Mouse (Mus musculus) cerebral cortex, adult 2 months (tissue): ENCODE measurements around the gene Apbb2.

Experiments
- WGBS: fragments of 180-500 bp; shearing (Covaris S2); methylation state at CpG from one replicate; pipeline ENCODE4 v1.1.7; 2018; 5-methylcytosine and 5-hydroxymethylcytosine counted together

The Apbb2 gene

GRCm38 (mm10) chr5:66546969-66547511, 71.5 kb downstream of the Apbb2 start:
- 65% methylated on average over 12 of the region's 12 CpGs for WGBS

GRCm38 (mm10) chr5:66545573-66546141, 72.9 kb downstream of the Apbb2 start:
- WGBS, result 47% methylated on average over 10 of the region's 10 CpGs

- 64% methylated on average over 6 of the region's 6 CpGs for WGBS
Measured at GRCm38 (mm10) chr5:66543761-66544160, 74.8 kb downstream of the Apbb2 start.

- WGBS, result 89% methylated on average over 6 of the region's 6 CpGs
Measured at GRCm38 (mm10) chr5:66543344-66543743, 75.2 kb downstream of the Apbb2 start.

GRCm38 (mm10) chr5:66542521-66542920, 76.1 kb downstream of the Apbb2 start:
- WGBS, result 84% methylated on average over 4 of the region's 4 CpGs

GRCm38 (mm10) chr5:66541385-66541784, 77.2 kb downstream of the Apbb2 start:
- 69% methylated on average over 4 of the region's 4 CpGs for WGBS

GRCm38 (mm10) chr5:66540246-66540645, 78.3 kb downstream of the Apbb2 start:
- WGBS, result 97% methylated on average over 4 of the region's 4 CpGs

GRCm38 (mm10) chr5:66537811-66538210, 80.8 kb downstream of the Apbb2 start:
- 77% methylated on average over 7 of the region's 7 CpGs for WGBS

- WGBS, result 62% methylated on average over 8 of the region's 8 CpGs
Measured at GRCm38 (mm10) chr5:66536696-66537358, 81.8 kb downstream of the Apbb2 start.

GRCm38 (mm10) chr5:66535566-66536236, 82.9 kb downstream of the Apbb2 start:
- WGBS, result 54% methylated on average over 9 of the region's 9 CpGs

- 95% methylated on average over 14 of the region's 14 CpGs for WGBS
Measured at GRCm38 (mm10) chr5:66533711-66534425, 84.7 kb downstream of the Apbb2 start.

- WGBS, result 52% methylated on average over 6 of the region's 6 CpGs
Measured at GRCm38 (mm10) chr5:66532827-66533226, 85.8 kb downstream of the Apbb2 start.

- 94% methylated on average over 4 of the region's 4 CpGs for WGBS
Measured at GRCm38 (mm10) chr5:66530361-66530760, 88.2 kb downstream of the Apbb2 start.

GRCm38 (mm10) chr5:66529631-66530030, 89.0 kb downstream of the Apbb2 start:
- 90% methylated on average over 7 of the region's 7 CpGs for WGBS

- WGBS, result 46% methylated on average over 7 of the region's 7 CpGs
Measured at GRCm38 (mm10) chr5:66528567-66528966, 90.0 kb downstream of the Apbb2 start.

- 76% methylated on average over 8 of the region's 8 CpGs for WGBS
Measured at GRCm38 (mm10) chr5:66527090-66527489, 91.5 kb downstream of the Apbb2 start.

- WGBS, result 70% methylated on average over 4 of the region's 4 CpGs
Measured at GRCm38 (mm10) chr5:66525002-66525401, 93.6 kb downstream of the Apbb2 start.

- 44% methylated on average over 16 of the region's 16 CpGs for WGBS
Measured at GRCm38 (mm10) chr5:66523681-66524503, 94.7 kb downstream of the Apbb2 start.

- 91% methylated on average over 2 of the region's 2 CpGs for WGBS
Measured at GRCm38 (mm10) chr5:66521250-66521649, 97.3 kb downstream of the Apbb2 start.

GRCm38 (mm10) chr5:66519511-66519910, 99.1 kb downstream of the Apbb2 start:
- 48% methylated on average over 5 of the region's 5 CpGs for WGBS

- 61% methylated on average over 14 of the region's 14 CpGs for WGBS
Measured at GRCm38 (mm10) chr5:66518411-66519006, 100.1 kb downstream of the Apbb2 start.
